Mouse (Mus musculus): ENCODE results near the gene Pim1. TPM values are rescaled to one million over a fixed set of nuclear protein-coding genes. Genes with fewer than 3 reads are reported as not detected.

Gene Pim1
- polyA plus RNA-seq, 1 experiment, result 160 TPM

GRCm38 (mm10) chr17:29499511-29499910, 9.0 kb downstream of the Pim1 start:
- no peak overlapping the region for H3K27ac ChIP-seq (ENCODE audit: insufficient read depth, low read depth, low read length)
- WGBS, result 65% methylated on average over 6 of the region's 6 CpGs
- H3K27me3 ChIP-seq (ENCODE audit: control insufficient read depth, insufficient read depth, low read length), result no peaks in the 10 kb centered on the region
- H3K36me3 ChIP-seq (ENCODE audit: control insufficient read depth, insufficient read depth, low read length), result peaks cover 9% of the 10 kb centered on the region
- TF ChIP-seq POLR2A (IDR thresholded peaks at IDR 0.05; ENCODE audit: low read depth, low read length), result no peak
- no peak for TF ChIP-seq CTCF (IDR thresholded peaks at IDR 0.05; ENCODE audit: extremely low read depth, insufficient read length, insufficient replicate concordance, low read depth, low read length)
- no peak overlapping the region for H3K4me3 ChIP-seq (ENCODE audit: low read depth, low read length)
- peaks cover 8% of the 10 kb centered on the region for H3K4me1 ChIP-seq (ENCODE audit: control insufficient read depth, insufficient read depth, insufficient read length, low read length)

- TF ChIP-seq CTCF (IDR thresholded peaks at IDR 0.05; ENCODE audit: extremely low read depth, insufficient read length, insufficient replicate concordance, low read depth, low read length), result no peak
- TF ChIP-seq POLR2A (IDR thresholded peaks at IDR 0.05; ENCODE audit: low read depth, low read length), result no peak
- Histone ChIP-seq H3K36me3 (ENCODE audit: control insufficient read depth, insufficient read depth, low read length) (peaks cover 3% of the 10 kb centered on the region; the same call in 1 of the 2 replicates), H3K27ac (ENCODE audit: insufficient read depth, low read depth, low read length) (peak overlapping the region; percentile 12; the same call in 1 of the 2 replicates), H3K27me3 (ENCODE audit: control insufficient read depth, insufficient read depth, low read length) (no peaks in the 10 kb centered on the region), H3K4me3 (ENCODE audit: low read depth, low read length) (no peak overlapping the region), H3K4me1 (ENCODE audit: control insufficient read depth, insufficient read depth, insufficient read length, low read length) (peaks cover 5% of the 10 kb centered on the region)
- WGBS, result 76% methylated on average over 7 of the region's 7 CpGs
Measured at GRCm38 (mm10) chr17:29500243-29500740, 9.7 kb downstream of the Pim1 start.

GRCm38 (mm10) chr17:29500802-29501469, 10.4 kb downstream of the Pim1 start:
- H3K36me3 ChIP-seq (ENCODE audit: control insufficient read depth, insufficient read depth, low read length), result peaks cover 3% of the 10 kb centered on the region; the same call in 1 of the 2 replicates
- no peaks in the 10 kb centered on the region for H3K27me3 ChIP-seq (ENCODE audit: control insufficient read depth, insufficient read depth, low read length)
- peaks cover 5% of the 10 kb centered on the region for H3K4me1 ChIP-seq (ENCODE audit: control insufficient read depth, insufficient read depth, insufficient read length, low read length)
- no peak overlapping the region for H3K4me3 ChIP-seq (ENCODE audit: low read depth, low read length)
- WGBS, result 67% methylated on average over 17 of the region's 17 CpGs
- H3K27ac ChIP-seq (ENCODE audit: insufficient read depth, low read depth, low read length), result no peak overlapping the region
- TF ChIP-seq CTCF (IDR thresholded peaks at IDR 0.05; ENCODE audit: extremely low read depth, insufficient read length, insufficient replicate concordance, low read depth, low read length) (no peak), POLR2A (IDR thresholded peaks at IDR 0.05; ENCODE audit: low read depth, low read length) (no peak)

- TF ChIP-seq CTCF (IDR thresholded peaks at IDR 0.05; ENCODE audit: extremely low read depth, insufficient read length, insufficient replicate concordance, low read depth, low read length) (no peak), POLR2A (IDR thresholded peaks at IDR 0.05; ENCODE audit: low read depth, low read length) (no peak)
- Histone ChIP-seq H3K27ac (ENCODE audit: insufficient read depth, low read depth, low read length) (no peak overlapping the region), H3K27me3 (ENCODE audit: control insufficient read depth, insufficient read depth, low read length) (no peaks in the 10 kb centered on the region), H3K4me3 (ENCODE audit: low read depth, low read length) (no peak overlapping the region), H3K36me3 (ENCODE audit: control insufficient read depth, insufficient read depth, low read length) (no peaks in the 10 kb centered on the region), H3K4me1 (ENCODE audit: control insufficient read depth, insufficient read depth, insufficient read length, low read length) (peaks cover 5% of the 10 kb centered on the region)
- 79% methylated on average over 7 of the region's 7 CpGs for WGBS
Measured at GRCm38 (mm10) chr17:29502005-29502668, 11.6 kb downstream of the Pim1 start.

GRCm38 (mm10) chr17:29502669-29503665, 12.4 kb downstream of the Pim1 start:
- peak overlapping the region; percentile 50 for H3K4me3 ChIP-seq (ENCODE audit: low read depth, low read length)
- no peak overlapping the region for H3K27ac ChIP-seq (ENCODE audit: insufficient read depth, low read depth, low read length)
- TF ChIP-seq POLR2A (IDR thresholded peaks at IDR 0.05; ENCODE audit: low read depth, low read length), result no peak
- H3K36me3 ChIP-seq (ENCODE audit: control insufficient read depth, insufficient read depth, low read length), result no peaks in the 10 kb centered on the region
- H3K27me3 ChIP-seq (ENCODE audit: control insufficient read depth, insufficient read depth, low read length), result no peaks in the 10 kb centered on the region
- 22% methylated on average over 32 of the region's 32 CpGs for WGBS
- H3K4me1 ChIP-seq (ENCODE audit: control insufficient read depth, insufficient read depth, insufficient read length, low read length), result peaks cover 5% of the 10 kb centered on the region

GRCm38 (mm10) chr17:29503700-29504099, 13.1 kb downstream of the Pim1 start:
- Histone ChIP-seq H3K27ac (ENCODE audit: insufficient read depth, low read depth, low read length) (no peak overlapping the region), H3K36me3 (ENCODE audit: control insufficient read depth, insufficient read depth, low read length) (no peaks in the 10 kb centered on the region), H3K4me1 (ENCODE audit: control insufficient read depth, insufficient read depth, insufficient read length, low read length) (peaks cover 5% of the 10 kb centered on the region), H3K4me3 (ENCODE audit: low read depth, low read length) (no peak overlapping the region), H3K27me3 (ENCODE audit: control insufficient read depth, insufficient read depth, low read length) (no peaks in the 10 kb centered on the region)
- 81% methylated on average over 5 of the region's 5 CpGs for WGBS
- TF ChIP-seq CTCF (IDR thresholded peaks at IDR 0.05; ENCODE audit: extremely low read depth, insufficient read length, insufficient replicate concordance, low read depth, low read length), result peak; percentile 24; the same call in 1 of the 2 replicates
- no peak for TF ChIP-seq POLR2A (IDR thresholded peaks at IDR 0.05; ENCODE audit: low read depth, low read length)

Measured in small intestine, adult 2 months (tissue).